ENCODE assay signal across 16 mouse cellular contexts in the genomic region with DNA sequence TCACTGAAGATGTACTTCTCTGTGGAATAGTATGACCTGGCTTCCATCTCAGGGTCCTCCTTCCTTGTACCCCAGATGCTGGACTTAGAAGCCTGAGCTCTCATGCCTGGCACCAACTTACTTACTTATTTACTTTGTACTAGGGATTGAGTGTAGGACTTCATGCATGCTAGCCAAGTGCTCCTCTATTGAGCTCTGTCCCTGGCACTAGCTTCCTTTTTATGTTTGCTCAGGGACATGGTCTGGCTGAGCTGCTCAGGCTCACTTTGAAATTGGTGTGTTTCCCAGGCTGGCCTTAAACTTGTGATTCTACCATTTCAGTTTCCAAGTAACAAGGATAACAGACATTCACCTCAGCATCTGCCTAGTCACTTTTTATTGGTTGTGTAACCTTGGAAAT. TPM values are rescaled to one million over a fixed set of nuclear protein-coding genes. Genes with fewer than 3 reads are reported as not detected.
DNase-seq lines count a peak whose midpoint lies in the region; ATAC-seq lines count a peak whose summit lies in the region.
"Had no signal": no experiment of that assay in that cellular context is flagged by ENCODE, and none has a peak within 500 bp of the region (broad histone marks: within the 10 kb centered on the region; RNA-seq: fewer than 3 reads in every experiment).

No protein-coding gene starts in this region.

- H3K4me1 ChIP-seq in hindbrain, embryonic 15.5 days (replicated peaks): no peaks in the 10 kb centered on the region
- no peaks in the 10 kb centered on the region for H3K4me1 ChIP-seq in hindbrain, embryonic 11.5 days (replicated peaks; ENCODE audit: control insufficient read depth, insufficient read depth, low read length)
- peaks cover 25% of the 10 kb centered on the region for H3K4me1 ChIP-seq in liver, embryonic 12.5 days
- peaks cover 28% of the 10 kb centered on the region for H3K4me1 ChIP-seq in liver, embryonic 13.5 days (replicated peaks)
- H3K4me1 ChIP-seq: neural tube, embryonic 12.5 days had no signal

- peak; percentile 61; the same call in 1 of the 2 replicates for ATAC-seq in hindbrain, embryonic 15.5 days (ENCODE audit: low FRiP score, low read depth)
- ATAC-seq in hindbrain, embryonic 11.5 days (ENCODE audit: low FRiP score): no peak
- ATAC-seq in liver, embryonic 12.5 days: no peak
- no peak for ATAC-seq in liver, embryonic 13.5 days (ENCODE audit: low read depth)

- H3K9me3 ChIP-seq in hindbrain, embryonic 15.5 days: no peaks in the 10 kb centered on the region
- H3K9me3 ChIP-seq in hindbrain, embryonic 11.5 days (ENCODE audit: control insufficient read depth, low read length): no peaks in the 10 kb centered on the region
- H3K9me3 ChIP-seq in liver, embryonic 12.5 days (replicated peaks): no peaks in the 10 kb centered on the region
- no peaks in the 10 kb centered on the region for H3K9me3 ChIP-seq in liver, embryonic 13.5 days (replicated peaks)
- H3K9me3 ChIP-seq: liver, embryonic 15.5 days; megakaryocyte, embryonic 14.5 days; neural tube, embryonic 12.5 days had no signal

- no peak for DNase-seq in hindbrain, embryonic 11.5 days (ENCODE audit: low spot score)
- DNase-seq in liver: no peak
- no peak for DNase-seq in liver, embryonic 13.5 days
- DNase-seq in lung, postnatal 25 days (ENCODE audit: low spot score): peak; percentile 32
- DNase-seq in urinary bladder, adult 2 months (ENCODE audit: low spot score): no peak
- DNase-seq: cerebellum, postnatal 10 days; heart, adult 11 months; kidney, adult 18-20 months; layer of hippocampus, postnatal 36 days; left cerebral cortex, postnatal 4 days; right cerebral cortex, postnatal 14 days had no signal

- no peak overlapping the region for H3K4me3 ChIP-seq in hindbrain, embryonic 15.5 days
- no peak overlapping the region for H3K4me3 ChIP-seq in hindbrain, embryonic 11.5 days (ENCODE audit: low read depth, low read length)
- H3K4me3 ChIP-seq in liver, embryonic 12.5 days: no peak overlapping the region
- H3K4me3 ChIP-seq in liver, embryonic 13.5 days (replicated peaks): no peak overlapping the region
- H3K4me3 ChIP-seq: liver, embryonic 15.5 days; megakaryocyte, embryonic 14.5 days; neural tube, embryonic 12.5 days had no signal

- no peak overlapping the region; the same call in 1 of the 2 replicates for H3K27ac ChIP-seq in hindbrain, embryonic 15.5 days (replicated peaks)
- no peak overlapping the region for H3K27ac ChIP-seq in hindbrain, embryonic 11.5 days (ENCODE audit: low read depth, low read length)
- H3K27ac ChIP-seq in liver, embryonic 12.5 days: 0 out of 2 replicates have a peak overlapping the region, but pooled peaks have one; percentile 28
- 0 out of 2 replicates have a peak overlapping the region, but pooled peaks have one; percentile 1 for H3K27ac ChIP-seq in liver, embryonic 13.5 days
- H3K27ac ChIP-seq: liver, embryonic 15.5 days; neural tube, embryonic 12.5 days had no signal

- no peaks in the 10 kb centered on the region for H3K27me3 ChIP-seq in hindbrain, embryonic 15.5 days
- H3K27me3 ChIP-seq in hindbrain, embryonic 11.5 days (ENCODE audit: control insufficient read depth, insufficient read depth, low read length): no peaks in the 10 kb centered on the region
- H3K27me3 ChIP-seq in liver, embryonic 12.5 days (replicated peaks): no peaks in the 10 kb centered on the region
- H3K27me3 ChIP-seq in liver, embryonic 13.5 days: no peaks in the 10 kb centered on the region
- H3K27me3 ChIP-seq: liver, embryonic 15.5 days; megakaryocyte, embryonic 14.5 days; neural tube, embryonic 12.5 days had no signal

- H3K4me2 ChIP-seq in hindbrain, embryonic 15.5 days: no peak overlapping the region
- H3K4me2 ChIP-seq in hindbrain, embryonic 11.5 days (replicated peaks; ENCODE audit: low read depth, low read length): no peak overlapping the region
- no peak overlapping the region for H3K4me2 ChIP-seq in liver, embryonic 12.5 days
- no peak overlapping the region for H3K4me2 ChIP-seq in liver, embryonic 13.5 days
- H3K4me2 ChIP-seq: liver, embryonic 15.5 days; neural tube, embryonic 12.5 days had no signal

- peaks cover 9% of the 10 kb centered on the region; the same call in 1 of the 2 replicates for H3K36me3 ChIP-seq in hindbrain, embryonic 15.5 days
- H3K36me3 ChIP-seq in hindbrain, embryonic 11.5 days (ENCODE audit: control insufficient read depth, insufficient read depth, low read length): no peaks in the 10 kb centered on the region
- H3K36me3 ChIP-seq in liver, embryonic 12.5 days: peaks cover 25% of the 10 kb centered on the region
- peaks cover 5% of the 10 kb centered on the region for H3K36me3 ChIP-seq in liver, embryonic 13.5 days

- no peak overlapping the region for H3K9ac ChIP-seq in hindbrain, embryonic 15.5 days
- no peak overlapping the region for H3K9ac ChIP-seq in hindbrain, embryonic 11.5 days (ENCODE audit: low read depth, low read length)
- no peak overlapping the region for H3K9ac ChIP-seq in liver, embryonic 12.5 days
- H3K9ac ChIP-seq in liver, embryonic 13.5 days: no peak overlapping the region
- H3K9ac ChIP-seq: liver, embryonic 15.5 days; neural tube, embryonic 12.5 days had no signal

RNA-seq across cellular contexts. Expression of a gene that starts 11.3 kb away (rescaled TPM):
- 27.6 and 30.7 TPM in 2 replicates for polyA plus RNA-seq in hindbrain, embryonic 15.5 days (2015; fragmentation: Nextera tagmentation; extraction: Ambion mirVana)
- 66.5 and 68.7 TPM in 2 replicates for polyA plus RNA-seq in hindbrain, embryonic 11.5 days (2014; fragmentation: Nextera tagmentation; extraction: Ambion mirVana)
- polyA plus RNA-seq in liver, embryonic 12.5 days (2016; fragmentation: Nextera tagmentation; extraction: Ambion mirVana): 41.1 and 42.1 TPM in 2 replicates
- 33.9 and 43.6 TPM in 2 replicates for polyA plus RNA-seq in liver, embryonic 13.5 days (2015; fragmentation: Nextera tagmentation; extraction: Ambion mirVana)
- 16.2 and 19.4 TPM in 2 replicates for polyA plus RNA-seq in urinary bladder, adult 2 months (2012; rRNA removed)

RNA-seq across cellular contexts. Expression of a gene that starts 55.5 kb away (rescaled TPM):
- polyA plus RNA-seq in hindbrain, embryonic 15.5 days (2015; fragmentation: Nextera tagmentation; extraction: Ambion mirVana): 49.3 and 51.2 TPM in 2 replicates
- 53.1 and 57.1 TPM in 2 replicates for polyA plus RNA-seq in hindbrain, embryonic 11.5 days (2014; fragmentation: Nextera tagmentation; extraction: Ambion mirVana)
- polyA plus RNA-seq in liver, embryonic 12.5 days (2016; fragmentation: Nextera tagmentation; extraction: Ambion mirVana): 32.5 and 33.1 TPM in 2 replicates
- 31.7 and 36.3 TPM in 2 replicates for polyA plus RNA-seq in liver, embryonic 13.5 days (2015; fragmentation: Nextera tagmentation; extraction: Ambion mirVana)
- polyA plus RNA-seq in urinary bladder, adult 2 months (2012; rRNA removed): 81.8 and 82.6 TPM in 2 replicates

RNA-seq across cellular contexts. Expression of a gene that starts 55.6 kb away (rescaled TPM):
- polyA plus RNA-seq in hindbrain, embryonic 15.5 days (2015; fragmentation: Nextera tagmentation; extraction: Ambion mirVana): 44.6 and 45.4 TPM in 2 replicates
- 47.1 and 51.0 TPM in 2 replicates for polyA plus RNA-seq in hindbrain, embryonic 11.5 days (2014; fragmentation: Nextera tagmentation; extraction: Ambion mirVana)
- 34.6 and 35.1 TPM in 2 replicates for polyA plus RNA-seq in liver, embryonic 12.5 days (2016; fragmentation: Nextera tagmentation; extraction: Ambion mirVana)
- 26.0 and 29.8 TPM in 2 replicates for polyA plus RNA-seq in liver, embryonic 13.5 days (2015; fragmentation: Nextera tagmentation; extraction: Ambion mirVana)
- 14.8 and 19.9 TPM in 2 replicates for polyA plus RNA-seq in urinary bladder, adult 2 months (2012; rRNA removed)

RNA-seq across cellular contexts. Expression of a gene that starts 56.1 kb away (rescaled TPM):
- 8.9 and 9.5 TPM in 2 replicates for polyA plus RNA-seq in hindbrain, embryonic 15.5 days (2015; fragmentation: Nextera tagmentation; extraction: Ambion mirVana)
- polyA plus RNA-seq in hindbrain, embryonic 11.5 days (2014; fragmentation: Nextera tagmentation; extraction: Ambion mirVana): 15.5 and 16.1 TPM in 2 replicates
- polyA plus RNA-seq in liver, embryonic 12.5 days (2016; fragmentation: Nextera tagmentation; extraction: Ambion mirVana): 5.1 and 5.2 TPM in 2 replicates
- polyA plus RNA-seq in liver, embryonic 13.5 days (2015; fragmentation: Nextera tagmentation; extraction: Ambion mirVana): 2.2 and 2.6 TPM in 2 replicates
- polyA plus RNA-seq in urinary bladder, adult 2 months (2012; rRNA removed): 17.4 and 17.6 TPM in 2 replicates

RNA-seq across cellular contexts. Expression of a gene that starts 56.2 kb away (rescaled TPM):
- 172 and 174 TPM in 2 replicates for polyA plus RNA-seq in hindbrain, embryonic 15.5 days (2015; fragmentation: Nextera tagmentation; extraction: Ambion mirVana)
- 145 and 146 TPM in 2 replicates for polyA plus RNA-seq in hindbrain, embryonic 11.5 days (2014; fragmentation: Nextera tagmentation; extraction: Ambion mirVana)
- 115 and 121 TPM in 2 replicates for polyA plus RNA-seq in liver, embryonic 12.5 days (2016; fragmentation: Nextera tagmentation; extraction: Ambion mirVana)
- 112 and 121 TPM in 2 replicates for polyA plus RNA-seq in liver, embryonic 13.5 days (2015; fragmentation: Nextera tagmentation; extraction: Ambion mirVana)
- polyA plus RNA-seq in urinary bladder, adult 2 months (2012; rRNA removed): 61.0 and 67.5 TPM in 2 replicates

Comparison
In these comparisons a context has a peak if more than half of its experiments do, and no peak if none do; other contexts are left out.
1. H3K27ac ChIP-seq: peak in liver, embryonic 12.5 days (single experiment) and liver, embryonic 13.5 days (single experiment); none in hindbrain, embryonic 15.5 days (single experiment) and hindbrain, embryonic 11.5 days (single experiment).